Mouse (Mus musculus) cerebral cortex, adult 2 months (tissue): Measurements from ENCODE around the gene Gm10282.

Experiments used
- WGBS: fragments of 180-500 bp; shearing (Covaris S2); methylation state at CpG from one replicate; pipeline ENCODE4 v1.1.7; 2018; 5-methylcytosine and 5-hydroxymethylcytosine counted together

The Gm10282 gene

GRCm38 (mm10) chr8:72257171-72257901 lies 47.7 kb downstream of the Gm10282 start:
- 53% methylated on average over 7 of the region's 7 CpGs for WGBS
